Mouse (Mus musculus) kidney, postnatal 0 days (tissue): ENCODE measurements around the gene Usp33. TPM values are rescaled to one million over a fixed set of nuclear protein-coding genes. Genes with fewer than 3 reads are reported as not detected.

ENCODE experiments used
- ATAC-seq: fragments of 200-750 bp; cut with Nextera tagmentation; replicated peaks from 2 replicates; pipeline ENCODE4 v1.8.0; 2017; ENCODE audit warnings: low read depth, moderate number of reproducible peaks, moderate TSS enrichment, moderate library complexity; ENCODE audit not compliant: low FRiP score
- DNase-seq: peaks from one replicate; pipeline ENCODE4 v3.0.0-alpha.2; 2016; ENCODE audit warnings: low spot score
- H3K27ac ChIP-seq: fragments of 300-500 bp; sonication (generic); 2 replicates; pipeline ENCODE4 v1.5.1; 2014; ENCODE audit warnings: mild to moderate bottlenecking
- H3K27me3 ChIP-seq: fragments of 300-500 bp; sonication (generic); 2 replicates; pipeline ENCODE4 v1.6.1; 2014; ENCODE audit warnings: low read length, mixed read lengths; ENCODE audit not compliant: insufficient read depth
- H3K36me3 ChIP-seq: fragments of 300-500 bp; sonication (generic); 2 replicates; pipeline ENCODE4 v1.6.1; 2014; ENCODE audit warnings: low read length, mixed read lengths; ENCODE audit not compliant: insufficient read depth
- H3K4me1 ChIP-seq: fragments of 300-500 bp; sonication (generic); replicated peaks from 2 replicates; pipeline ENCODE4 v1.6.1; 2014; ENCODE audit warnings: antibody characterized with exemption, low read length, mixed read lengths; ENCODE audit not compliant: insufficient read depth
- H3K4me2 ChIP-seq: fragments of 300-500 bp; sonication (generic); 2 replicates; pipeline ENCODE4 v1.6.1; 2014; ENCODE audit warnings: mild to moderate bottlenecking, low read length, moderate library complexity, mixed read lengths
- H3K4me3 ChIP-seq: fragments of 300-500 bp; sonication (generic); replicated peaks from 2 replicates; pipeline ENCODE4 v1.5.1; 2014; ENCODE audit warnings: low read depth, low read length
- H3K9ac ChIP-seq: fragments of 300-500 bp; sonication (generic); 2 replicates; pipeline ENCODE4 v1.6.1; 2014; ENCODE audit warnings: low read depth, low read length
- H3K9me3 ChIP-seq: fragments of 300-500 bp; sonication (generic); replicated peaks from 2 replicates; pipeline ENCODE4 v1.6.1; 2016; ENCODE audit warnings: low read length, inconsistent platforms, mixed read lengths
- CTCF ChIP-seq: IDR thresholded peaks from 2 replicates; pipeline ENCODE4 v1.5.1; 2016; ENCODE audit warnings: antibody characterized with exemption, low read depth, mild to moderate bottlenecking, moderate library complexity
- WGBS: fragments of 180-500 bp; shearing (Covaris S2); extraction: QIAGEN DNeasy Blood & Tissue Kit; methylation state at CpG from one replicate; pipeline ENCODE4 v1.1.7; 2014; 5-methylcytosine and 5-hydroxymethylcytosine counted together
- polyA plus RNA-seq: library from polyadenylated mRNA; unstranded; fragments of >200 nt; fragmentation: Nextera tagmentation; extraction: Ambion mirVana; gene quantifications from 2 replicates; pipeline ENCODE4 v1.2.1, GENCODE M21; 2015

Usp33 gene
- polyA plus RNA-seq, 1 experiment from 2014 or later = 30.5 TPM

DNA sequence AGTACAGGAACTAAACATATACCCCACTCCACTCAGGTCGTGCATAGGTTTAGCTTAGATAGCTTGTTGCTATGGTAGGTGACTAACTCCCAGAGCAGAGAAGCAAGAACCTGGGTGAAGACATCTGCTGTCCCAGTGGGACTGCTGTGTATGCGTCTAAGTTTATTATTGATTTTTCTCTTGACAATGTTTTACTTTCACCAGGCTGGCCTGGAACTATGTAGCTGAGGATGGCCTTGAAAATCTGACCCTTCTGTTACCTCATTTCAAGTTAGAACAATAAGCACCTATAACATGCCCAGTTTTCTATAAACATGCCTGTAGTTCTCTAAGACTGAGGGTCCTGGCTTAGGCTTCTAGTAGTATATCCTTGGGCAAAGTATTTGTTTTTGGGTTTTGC lies 17.9 kb downstream of the Usp33 start:
- whole genome bisulfite sequencing = 88% methylated on average over 2 of the region's 2 CpGs
- ATAC-seq (no peak), DNase-seq (no peak)

DNA sequence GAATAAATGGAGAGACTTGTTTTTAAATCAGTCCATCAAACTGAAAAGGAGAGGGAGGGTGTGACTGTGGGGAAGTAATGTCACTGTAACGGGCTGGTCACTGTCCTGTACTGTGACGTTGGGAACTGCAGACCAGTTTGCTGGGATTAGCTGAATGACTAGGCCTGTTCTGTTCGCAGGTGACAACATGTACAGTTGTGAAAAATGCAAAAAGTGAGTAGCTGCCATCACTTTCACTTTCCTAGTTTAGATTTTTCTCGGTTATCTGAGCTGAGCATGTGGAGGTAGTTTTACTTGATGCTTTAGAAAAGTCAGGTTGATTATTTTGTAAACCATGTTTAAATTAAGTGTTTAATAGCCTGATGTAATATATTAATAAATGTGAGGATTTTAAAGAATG lies 29.8 kb downstream of the Usp33 start:
- no peak for DNase-seq

More for the DNA sequence above, 17.9 kb downstream of the Usp33 start:
- H3K27ac ChIP-seq = no peak overlapping the region
- H3K27me3 ChIP-seq = no peaks in the 10 kb centered on the region
- H3K9me3 ChIP-seq = no peaks in the 10 kb centered on the region
- no peak overlapping the region for H3K4me2 ChIP-seq
- peaks cover 27% of the 10 kb centered on the region for H3K36me3 ChIP-seq
- H3K9ac ChIP-seq = no peak overlapping the region
- no peak overlapping the region for H3K4me3 ChIP-seq
- H3K4me1 ChIP-seq = no peaks in the 10 kb centered on the region
- no peak for TF ChIP-seq CTCF

DNA sequence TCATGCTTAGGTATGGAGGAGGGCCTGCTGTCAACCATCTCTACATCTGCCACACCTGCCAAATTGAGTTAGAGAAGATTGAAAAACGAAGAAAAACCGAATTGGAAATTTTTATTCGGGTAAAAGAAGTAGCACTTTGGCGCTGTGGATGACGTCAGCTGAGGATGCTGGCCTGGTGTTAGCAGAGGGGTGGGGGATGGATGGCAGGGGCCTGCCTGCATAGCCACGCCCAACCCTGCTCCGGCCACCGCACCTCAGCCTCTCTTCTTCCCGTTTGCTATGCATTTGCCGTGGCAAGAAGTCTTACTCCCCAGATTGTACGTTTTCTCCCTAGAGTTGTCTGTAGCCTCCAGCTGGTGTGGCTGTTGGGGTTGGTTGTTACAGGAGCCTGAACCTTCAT lies 37.8 kb downstream of the Usp33 start:
- no peaks in the 10 kb centered on the region for H3K4me1 ChIP-seq
- no peak for TF ChIP-seq CTCF
- H3K4me3 ChIP-seq = no peak overlapping the region
- no peak for DNase-seq
- no peaks in the 10 kb centered on the region for H3K9me3 ChIP-seq
- no peak overlapping the region for H3K9ac ChIP-seq
- no peak overlapping the region for H3K4me2 ChIP-seq
- WGBS = 78% methylated on average over 11 of the region's 11 CpGs
- no peaks in the 10 kb centered on the region for H3K27me3 ChIP-seq
- no peak overlapping the region for H3K27ac ChIP-seq
- no peak for ATAC-seq
- H3K36me3 ChIP-seq = peaks cover 20% of the 10 kb centered on the region

More for the DNA sequence above, 29.8 kb downstream of the Usp33 start:
- H3K9me3 ChIP-seq = no peaks in the 10 kb centered on the region
- H3K27ac ChIP-seq = no peak overlapping the region
- TF ChIP-seq CTCF = no peak
- H3K9ac ChIP-seq = no peak overlapping the region
- no peaks in the 10 kb centered on the region for H3K27me3 ChIP-seq
- no peak overlapping the region for H3K4me3 ChIP-seq
- ATAC-seq = no peak
- no peak overlapping the region for H3K4me2 ChIP-seq
- 86% methylated on average over 4 of the region's 4 CpGs for WGBS
- H3K4me1 ChIP-seq = no peaks in the 10 kb centered on the region
- H3K36me3 ChIP-seq = peaks cover 24% of the 10 kb centered on the region

- peak; percentile 96 for DNase-seq
- H3K4me3 ChIP-seq = peak within 1 kb of the TSS; percentile 73
- H3K36me3 ChIP-seq = peaks cover 5% of the 10 kb centered on the region; the same call in 1 of the 2 replicates
- no peaks in the 10 kb centered on the region for H3K27me3 ChIP-seq
- peak within 1 kb of the TSS; percentile 93 for H3K9ac ChIP-seq
- under 1% methylated on average over 100 of the region's 108 CpGs for WGBS
- H3K4me2 ChIP-seq = peak within 1 kb of the TSS; percentile 66
- H3K4me1 ChIP-seq = peaks cover 10% of the 10 kb centered on the region; the same call in 1 of the 2 replicates
- H3K27ac ChIP-seq = peak within 1 kb of the TSS; percentile 98
- peak; percentile 81 for TF ChIP-seq CTCF
- peak; percentile 94 for ATAC-seq
- no peaks in the 10 kb centered on the region for H3K9me3 ChIP-seq
These were observed 49.3 kb downstream of the Usp33 start, which contains the start of gene Zzz3 for GRCm38 (mm10) chr3:152395350-152396277. TSS of gene Zzz3 (plus strand) at chr3:152395473.

DNA sequence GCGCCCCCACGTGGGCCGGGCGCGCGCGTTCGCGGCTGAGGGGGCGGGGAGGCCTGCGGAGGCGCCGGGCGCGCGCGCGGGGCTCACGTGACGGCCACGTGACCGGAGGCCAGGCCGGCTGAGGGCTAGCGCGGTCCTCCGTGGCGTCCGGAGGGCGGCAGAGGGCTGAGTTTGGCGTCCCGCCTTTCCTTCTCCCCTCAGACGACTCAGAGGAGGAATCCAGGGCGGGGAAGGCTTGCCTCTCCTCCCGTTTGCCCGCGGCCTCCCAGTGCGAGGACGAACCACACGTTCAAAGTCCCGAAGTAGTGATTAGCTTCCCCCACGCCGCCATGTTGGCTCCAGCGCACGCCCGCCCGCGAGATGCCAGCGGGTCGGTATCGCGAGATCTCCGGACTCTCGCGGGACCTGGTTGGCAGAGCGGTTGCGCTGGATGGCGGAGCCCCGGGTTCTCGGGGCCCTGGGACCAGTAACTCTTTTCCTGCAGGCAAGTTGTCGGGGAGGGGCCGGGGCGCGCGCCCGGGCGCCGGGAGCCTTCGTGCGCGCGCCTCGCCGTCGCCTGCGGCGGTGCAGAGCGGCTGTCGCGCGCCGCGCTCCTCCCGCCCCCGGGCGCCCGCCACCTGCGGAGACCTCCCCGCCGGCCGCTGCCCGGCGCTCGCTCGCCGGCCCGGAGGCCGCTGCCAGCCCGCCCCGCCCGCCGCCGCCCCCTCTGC lies 50.2 kb downstream of the Usp33 start:
- under 1% methylated on average over 87 of the region's 102 CpGs for WGBS
- peak overlapping the region; percentile 73 for H3K4me3 ChIP-seq
- peak overlapping the region; percentile 93 for H3K9ac ChIP-seq
- H3K36me3 ChIP-seq = peaks cover 5% of the 10 kb centered on the region; the same call in 1 of the 2 replicates
- no peaks in the 10 kb centered on the region for H3K9me3 ChIP-seq
- TF ChIP-seq CTCF = no peak
- peak overlapping the region; percentile 98 for H3K27ac ChIP-seq
- H3K4me2 ChIP-seq = peak overlapping the region; percentile 66
- peaks cover 11% of the 10 kb centered on the region; the same call in 1 of the 2 replicates for H3K4me1 ChIP-seq
- DNase-seq = peak; percentile 96
- H3K27me3 ChIP-seq = no peaks in the 10 kb centered on the region
- peak; percentile 90 for ATAC-seq

- H3K4me2 ChIP-seq = peak overlapping the region; percentile 66
- no peak for TF ChIP-seq CTCF
- peak overlapping the region; percentile 93 for H3K9ac ChIP-seq
These were observed 50.7 kb downstream of the Usp33 start for GRCm38 (mm10) chr3:152396988-152397314.

More at GRCm38 (mm10) chr3:152396988-152397314, 50.7 kb downstream of the Usp33 start:
- Histone ChIP-seq H3K4me3 (peak overlapping the region; percentile 73), H3K27ac (peak overlapping the region; percentile 98), H3K36me3 (peaks cover 5% of the 10 kb centered on the region; the same call in 1 of the 2 replicates), H3K4me1 (peaks cover 15% of the 10 kb centered on the region), H3K9me3 (no peaks in the 10 kb centered on the region), H3K27me3 (no peaks in the 10 kb centered on the region)
- under 1% methylated on average over 10 of the region's 10 CpGs for WGBS
- ATAC-seq (no peak), DNase-seq (no peak)
